Mouse (Mus musculus): Measurements from ENCODE around the gene Ptgds. TPM values are rescaled to one million over a fixed set of nuclear protein-coding genes. Genes with fewer than 3 reads are reported as not detected.

Gene Ptgds
- polyA plus RNA-seq (2015; fragmentation: Nextera tagmentation; extraction: Ambion mirVana): 0.23 and 0.38 TPM in 2 replicates

- ATAC-seq (ENCODE audit: insufficient read depth): no peak
- Histone ChIP-seq H3K36me3 (replicated peaks) (no peaks in the 10 kb centered on the region), H3K4me3 (replicated peaks) (no peak within 1 kb of the TSS), H3K4me1 (replicated peaks) (no peaks in the 10 kb centered on the region), H3K4me2 (no peak within 1 kb of the TSS), H3K9me3 (replicated peaks) (no peaks in the 10 kb centered on the region), H3K9ac (no peak within 1 kb of the TSS), H3K27ac (replicated peaks) (no peak within 1 kb of the TSS), H3K27me3 (no peaks in the 10 kb centered on the region)
- 57% methylated on average over 6 of the region's 6 CpGs for WGBS (ENCODE audit: insufficient replicate concordance)
Observed at GRCm38 (mm10) chr2:25469969-25470368, at the start of gene Ptgds. TSS of gene Ptgds (minus strand) at chr2:25470046.

- H3K9me3 ChIP-seq (replicated peaks): no peaks in the 10 kb centered on the region
- 61% methylated on average over 3 of the region's 3 CpGs for WGBS (ENCODE audit: insufficient replicate concordance)
- H3K4me1 ChIP-seq (replicated peaks): peaks cover 3% of the 10 kb centered on the region; the same call in 1 of the 2 replicates
- no peak for ATAC-seq (ENCODE audit: insufficient read depth)
- no peak overlapping the region for H3K4me2 ChIP-seq
- H3K4me3 ChIP-seq (replicated peaks): no peak overlapping the region
- H3K9ac ChIP-seq: no peak overlapping the region
- no peak overlapping the region for H3K27ac ChIP-seq (replicated peaks)
- no peaks in the 10 kb centered on the region for H3K27me3 ChIP-seq
- H3K36me3 ChIP-seq (replicated peaks): peaks cover 7% of the 10 kb centered on the region
Observed at GRCm38 (mm10) chr2:25509912-25510311, 40.1 kb upstream of the Ptgds start.

- peaks cover 33% of the 10 kb centered on the region for H3K4me1 ChIP-seq (replicated peaks)
- H3K27ac ChIP-seq (replicated peaks): no peak overlapping the region
- no peaks in the 10 kb centered on the region for H3K9me3 ChIP-seq (replicated peaks)
- ATAC-seq (ENCODE audit: insufficient read depth): no peak
- no peak overlapping the region for H3K9ac ChIP-seq
- peaks cover 29% of the 10 kb centered on the region for H3K36me3 ChIP-seq (replicated peaks)
- no peaks in the 10 kb centered on the region for H3K27me3 ChIP-seq
- no peak overlapping the region for H3K4me3 ChIP-seq (replicated peaks)
- H3K4me2 ChIP-seq: no peak overlapping the region
- 50% methylated on average over 5 of the region's 5 CpGs for WGBS (ENCODE audit: insufficient replicate concordance)
Observed at GRCm38 (mm10) chr2:25506964-25507363, 37.1 kb upstream of the Ptgds start.

- Histone ChIP-seq H3K9me3 (replicated peaks) (no peaks in the 10 kb centered on the region), H3K4me1 (replicated peaks) (peaks cover 43% of the 10 kb centered on the region), H3K4me3 (replicated peaks) (no peak overlapping the region), H3K36me3 (replicated peaks) (peaks cover 29% of the 10 kb centered on the region), H3K27ac (replicated peaks) (no peak overlapping the region), H3K27me3 (no peaks in the 10 kb centered on the region), H3K4me2 (no peak overlapping the region), H3K9ac (no peak overlapping the region)
- ATAC-seq (ENCODE audit: insufficient read depth): no peak
- WGBS (ENCODE audit: insufficient replicate concordance): 82% methylated on average over 4 of the region's 4 CpGs
Observed at GRCm38 (mm10) chr2:25505860-25506259, 36.0 kb upstream of the Ptgds start.

- no peak for ATAC-seq (ENCODE audit: insufficient read depth)
- Histone ChIP-seq H3K27ac (replicated peaks) (no peak overlapping the region), H3K4me1 (replicated peaks) (peaks cover 48% of the 10 kb centered on the region), H3K4me3 (replicated peaks) (no peak overlapping the region), H3K27me3 (no peaks in the 10 kb centered on the region), H3K9me3 (replicated peaks) (no peaks in the 10 kb centered on the region), H3K9ac (no peak overlapping the region), H3K36me3 (replicated peaks) (peaks cover 29% of the 10 kb centered on the region), H3K4me2 (no peak overlapping the region)
- WGBS (ENCODE audit: insufficient replicate concordance): 80% methylated on average over 1 of the region's 1 CpGs
Observed at GRCm38 (mm10) chr2:25505000-25505399, 35.2 kb upstream of the Ptgds start.

GRCm38 (mm10) chr2:25504538-25504937 is 34.7 kb upstream of the Ptgds start:
- Histone ChIP-seq H3K4me1 (replicated peaks) (peaks cover 53% of the 10 kb centered on the region), H3K4me3 (replicated peaks) (no peak overlapping the region)
- WGBS (ENCODE audit: insufficient replicate concordance): 52% methylated on average over 19 of the region's 19 CpGs

GRCm38 (mm10) chr2:25502726-25503125 is 32.9 kb upstream of the Ptgds start:
- Histone ChIP-seq H3K4me1 (replicated peaks) (peaks cover 69% of the 10 kb centered on the region), H3K4me3 (replicated peaks) (no peak overlapping the region; the same call in 1 of the 2 replicates)
- 40% methylated on average over 3 of the region's 3 CpGs for WGBS (ENCODE audit: insufficient replicate concordance)

More at GRCm38 (mm10) chr2:25504538-25504937, 34.7 kb upstream of the Ptgds start:
- Histone ChIP-seq H3K27me3 (no peaks in the 10 kb centered on the region), H3K27ac (replicated peaks) (no peak overlapping the region), H3K4me2 (no peak overlapping the region), H3K36me3 (replicated peaks) (peaks cover 29% of the 10 kb centered on the region), H3K9me3 (replicated peaks) (no peaks in the 10 kb centered on the region), H3K9ac (no peak overlapping the region)
- ATAC-seq (ENCODE audit: insufficient read depth): no peak

GRCm38 (mm10) chr2:25501593-25502486 is 32.0 kb upstream of the Ptgds start, which contains the start of gene C8g:
TSS of gene C8g (minus strand) at chr2:25501719.
- Histone ChIP-seq H3K4me2 (peak within 1 kb of the TSS; percentile 81), H3K9me3 (replicated peaks) (no peaks in the 10 kb centered on the region), H3K27ac (replicated peaks) (peak within 1 kb of the TSS; percentile 80), H3K4me3 (replicated peaks) (peak within 1 kb of the TSS; percentile 69), H3K27me3 (no peaks in the 10 kb centered on the region), H3K4me1 (replicated peaks) (peaks cover 75% of the 10 kb centered on the region), H3K9ac (peak within 1 kb of the TSS; percentile 73), H3K36me3 (replicated peaks) (peaks cover 29% of the 10 kb centered on the region)
- WGBS (ENCODE audit: insufficient replicate concordance): 65% methylated on average over 20 of the region's 20 CpGs
- no peak for ATAC-seq (ENCODE audit: insufficient read depth)

More at GRCm38 (mm10) chr2:25502726-25503125, 32.9 kb upstream of the Ptgds start:
- peak overlapping the region; percentile 80 for H3K27ac ChIP-seq (replicated peaks)
- H3K36me3 ChIP-seq (replicated peaks): peaks cover 29% of the 10 kb centered on the region
- H3K9ac ChIP-seq: 0 out of 2 replicates have a peak overlapping the region, but pooled peaks have one; percentile 21
- no peaks in the 10 kb centered on the region for H3K9me3 ChIP-seq (replicated peaks)
- peak; percentile 71 for ATAC-seq (ENCODE audit: insufficient read depth)
- no peaks in the 10 kb centered on the region for H3K27me3 ChIP-seq
- peak overlapping the region; percentile 81 for H3K4me2 ChIP-seq

- Histone ChIP-seq H3K9me3 (replicated peaks) (no peaks in the 10 kb centered on the region), H3K4me2 (peak within 1 kb of the TSS; percentile 81), H3K9ac (peak within 1 kb of the TSS; percentile 73), H3K36me3 (replicated peaks) (peaks cover 29% of the 10 kb centered on the region), H3K27ac (replicated peaks) (peak within 1 kb of the TSS; percentile 80), H3K4me3 (replicated peaks) (peak within 1 kb of the TSS; percentile 69), H3K27me3 (no peaks in the 10 kb centered on the region), H3K4me1 (replicated peaks) (peaks cover 75% of the 10 kb centered on the region)
- 1% methylated on average over 37 of the region's 44 CpGs for WGBS (ENCODE audit: insufficient replicate concordance)
- peak; percentile 80 for ATAC-seq (ENCODE audit: insufficient read depth)
Observed at GRCm38 (mm10) chr2:25500576-25501405, 30.9 kb upstream of the Ptgds start, which contains the start of gene Fbxw5. TSS of gene Fbxw5 (plus strand) at chr2:25500750.

- ATAC-seq (ENCODE audit: insufficient read depth): peak; percentile 35
- Histone ChIP-seq H3K9me3 (replicated peaks) (no peaks in the 10 kb centered on the region), H3K4me2 (peak overlapping the region; percentile 81), H3K27me3 (no peaks in the 10 kb centered on the region), H3K27ac (replicated peaks) (peak overlapping the region; percentile 69), H3K4me1 (replicated peaks) (peaks cover 74% of the 10 kb centered on the region), H3K9ac (peak overlapping the region; percentile 73), H3K36me3 (replicated peaks) (peaks cover 23% of the 10 kb centered on the region), H3K4me3 (replicated peaks) (peak overlapping the region; percentile 69)
- WGBS (ENCODE audit: insufficient replicate concordance): 55% methylated on average over 6 of the region's 6 CpGs
Observed at GRCm38 (mm10) chr2:25500071-25500575, 30.3 kb upstream of the Ptgds start.
